20 mouse cellular contexts compared by ENCODE assay signal in the genomic region with DNA sequence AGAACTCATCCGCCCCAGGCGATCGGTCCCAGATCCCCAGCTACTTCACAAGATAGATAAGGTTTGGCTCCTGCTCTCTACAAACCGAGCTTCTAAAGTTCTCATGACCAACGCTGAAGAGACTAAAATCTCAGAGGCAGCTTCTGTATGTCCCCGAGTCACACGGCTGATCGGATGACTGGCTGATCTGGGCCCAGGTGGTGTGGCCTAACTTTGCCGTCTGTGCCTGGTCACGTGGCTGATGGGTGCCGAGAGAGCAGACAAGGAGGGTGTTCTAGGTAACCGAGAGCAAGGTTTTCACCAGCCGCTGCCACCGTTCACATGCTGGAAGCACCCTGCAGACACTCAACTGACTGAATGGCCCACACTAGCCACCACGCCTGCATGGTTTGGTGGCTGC.
DNase-seq lines count a peak whose midpoint lies in the region; ATAC-seq and TF ChIP-seq lines count a peak whose summit lies in the region.
"Had no signal": no experiment of that assay in that cellular context is flagged by ENCODE, and none has a peak within 500 bp of the region (broad histone marks: within the 10 kb centered on the region; RNA-seq: fewer than 3 reads in every experiment).

No protein-coding gene starts in this region.

- H3K9ac ChIP-seq in heart, postnatal 0 days (replicated peaks; ENCODE audit: low read depth, low read length): no peak overlapping the region
- no peak overlapping the region for H3K9ac ChIP-seq in liver, embryonic 15.5 days
- no peak overlapping the region for H3K9ac ChIP-seq in liver, embryonic 11.5 days (ENCODE audit: low read depth, low read length)
- H3K9ac ChIP-seq: forebrain, embryonic 13.5 days; forebrain, postnatal 0 days; hindbrain, embryonic 13.5 days; intestine, embryonic 15.5 days had no signal

- no peak overlapping the region for H3K4me2 ChIP-seq in heart, postnatal 0 days (ENCODE audit: low read depth, low read length)
- H3K4me2 ChIP-seq in liver, embryonic 15.5 days: no peak overlapping the region
- no peak overlapping the region for H3K4me2 ChIP-seq in liver, embryonic 11.5 days
- H3K4me2 ChIP-seq: forebrain, embryonic 13.5 days; hindbrain, embryonic 13.5 days; intestine, embryonic 15.5 days had no signal

- H3K27me3 ChIP-seq in heart, postnatal 0 days (ENCODE audit: control insufficient read depth, insufficient read depth, low read length): no peaks in the 10 kb centered on the region
- H3K27me3 ChIP-seq in liver, embryonic 15.5 days: no peaks in the 10 kb centered on the region
- H3K27me3 ChIP-seq in liver, embryonic 11.5 days (replicated peaks; ENCODE audit: control insufficient read depth, insufficient read depth, low read length): no peaks in the 10 kb centered on the region
- H3K27me3 ChIP-seq: forebrain, embryonic 13.5 days; hindbrain, embryonic 13.5 days; intestine, embryonic 15.5 days had no signal

- intact Hi-C loops in heart, postnatal 25 days (cut with DNase I): no loop called here

- peak; percentile 93 for DNase-seq in heart, adult 11 months
- no peak for DNase-seq in heart, postnatal 25 days (ENCODE audit: low spot score)
- no peak for DNase-seq in heart, postnatal 0 days (ENCODE audit: low spot score)
- DNase-seq in heart, postnatal 4 days: no peak
- DNase-seq in liver, embryonic 11.5 days (ENCODE audit: low spot score): no peak
- DNase-seq in frontal cortex, adult 2 months (ENCODE audit: extremely low spot score in 1 of 2, low spot score in 1 of 2): no peak
- DNase-seq: adrenal gland, postnatal 14 days; B cell, adult 2 months; cerebellum, adult 11-12 months; cerebellum, adult 9-10 months; cerebellum, postnatal 25 days; forebrain, postnatal 0 days; gastrocnemius, adult 2 months; gastrocnemius, postnatal 25 days; heart, postnatal 36 days had no signal

- TF ChIP-seq EP300 in heart, postnatal 0 days (IDR thresholded peaks at IDR 0.05; ENCODE audit: low read depth): no peak

- no peaks in the 10 kb centered on the region for H3K36me3 ChIP-seq in heart, postnatal 0 days (replicated peaks; ENCODE audit: control insufficient read depth, insufficient read depth, low read length)
- no peaks in the 10 kb centered on the region for H3K36me3 ChIP-seq in liver, embryonic 15.5 days (replicated peaks)
- no peaks in the 10 kb centered on the region for H3K36me3 ChIP-seq in liver, embryonic 11.5 days (ENCODE audit: control insufficient read depth, insufficient read depth, low read length)
- H3K36me3 ChIP-seq: hindbrain, embryonic 13.5 days; intestine, embryonic 15.5 days had no signal

- H3K27ac ChIP-seq in heart, postnatal 0 days (ENCODE audit: low read depth): 0 out of 2 replicates have a peak overlapping the region, but pooled peaks have one; percentile 12
- H3K27ac ChIP-seq in liver, embryonic 15.5 days (replicated peaks): peak overlapping the region; percentile 90
- H3K27ac ChIP-seq in liver, embryonic 11.5 days (ENCODE audit: low read depth, low read length): no peak overlapping the region
- H3K27ac ChIP-seq: forebrain, embryonic 13.5 days; gastrocnemius, adult 2 months; hindbrain, embryonic 13.5 days; intestine, embryonic 15.5 days had no signal

- WGBS in heart, postnatal 0 days: 54% methylated on average over 15 of the region's 15 CpGs
- WGBS in liver, embryonic 15.5 days (ENCODE audit: insufficient replicate concordance): 83% methylated on average over 15 of the region's 15 CpGs
- WGBS in liver, embryonic 11.5 days: 91% methylated on average over 15 of the region's 15 CpGs

- no peak overlapping the region for H3K4me3 ChIP-seq in heart, postnatal 0 days (ENCODE audit: low read depth, low read length)
- no peak overlapping the region for H3K4me3 ChIP-seq in liver, embryonic 15.5 days (replicated peaks)
- no peak overlapping the region for H3K4me3 ChIP-seq in liver, embryonic 11.5 days (ENCODE audit: low read depth, low read length)
- H3K4me3 ChIP-seq: forebrain, embryonic 13.5 days; gastrocnemius, adult 2 months; hindbrain, embryonic 13.5 days; intestine, embryonic 15.5 days had no signal

- no peaks in the 10 kb centered on the region for H3K9me3 ChIP-seq in heart, postnatal 0 days (replicated peaks; ENCODE audit: control insufficient read depth, low read length)
- H3K9me3 ChIP-seq in liver, embryonic 15.5 days (replicated peaks): no peaks in the 10 kb centered on the region
- H3K9me3 ChIP-seq in liver, embryonic 11.5 days (ENCODE audit: control insufficient read depth, low read length): no peaks in the 10 kb centered on the region
- H3K9me3 ChIP-seq: forebrain, embryonic 13.5 days; hindbrain, embryonic 13.5 days; intestine, embryonic 15.5 days had no signal

- no peak for TF ChIP-seq CTCF in heart, postnatal 0 days (IDR thresholded peaks at IDR 0.05; ENCODE audit: low read depth)

- ATAC-seq in heart, postnatal 0 days (ENCODE audit: insufficient read depth, low read depth): no peak
- ATAC-seq in liver, embryonic 15.5 days (ENCODE audit: insufficient read depth): no peak
- ATAC-seq in liver, embryonic 11.5 days (replicated peaks; ENCODE audit: low FRiP score): no peak
- ATAC-seq: CD4-positive, CD25-positive, alpha-beta regulatory T cell, adult 4 months; forebrain, embryonic 13.5 days; forebrain, postnatal 0 days; intestine, embryonic 15.5 days had no signal

- peaks cover 10% of the 10 kb centered on the region for H3K4me1 ChIP-seq in heart, postnatal 0 days (ENCODE audit: control insufficient read depth, insufficient read depth)
- H3K4me1 ChIP-seq in liver, embryonic 15.5 days (replicated peaks): peaks cover 91% of the 10 kb centered on the region
- H3K4me1 ChIP-seq in liver, embryonic 11.5 days (replicated peaks; ENCODE audit: control insufficient read depth, insufficient read depth, low read length): peaks cover 35% of the 10 kb centered on the region
- H3K4me1 ChIP-seq: forebrain, embryonic 13.5 days; hindbrain, embryonic 13.5 days had no signal
